Mouse (Mus musculus) right cerebral cortex, adult 18-20 months (tissue): ENCODE measurements around the gene Gnpat.
A peak's percentile ranks its signal among the peaks of the same experiment; 100 is the strongest.
"Not testable (repeated sequence)": the region's sequence is repeated elsewhere in the genome, so short reads cannot be mapped to it uniquely, and the experiment has no call there.

ENCODE experiments used
- DNase-seq: peaks from one replicate; pipeline ENCODE4 v3.0.0; 2022; ENCODE audit warnings: mixed read lengths

Gene Gnpat

DNA sequence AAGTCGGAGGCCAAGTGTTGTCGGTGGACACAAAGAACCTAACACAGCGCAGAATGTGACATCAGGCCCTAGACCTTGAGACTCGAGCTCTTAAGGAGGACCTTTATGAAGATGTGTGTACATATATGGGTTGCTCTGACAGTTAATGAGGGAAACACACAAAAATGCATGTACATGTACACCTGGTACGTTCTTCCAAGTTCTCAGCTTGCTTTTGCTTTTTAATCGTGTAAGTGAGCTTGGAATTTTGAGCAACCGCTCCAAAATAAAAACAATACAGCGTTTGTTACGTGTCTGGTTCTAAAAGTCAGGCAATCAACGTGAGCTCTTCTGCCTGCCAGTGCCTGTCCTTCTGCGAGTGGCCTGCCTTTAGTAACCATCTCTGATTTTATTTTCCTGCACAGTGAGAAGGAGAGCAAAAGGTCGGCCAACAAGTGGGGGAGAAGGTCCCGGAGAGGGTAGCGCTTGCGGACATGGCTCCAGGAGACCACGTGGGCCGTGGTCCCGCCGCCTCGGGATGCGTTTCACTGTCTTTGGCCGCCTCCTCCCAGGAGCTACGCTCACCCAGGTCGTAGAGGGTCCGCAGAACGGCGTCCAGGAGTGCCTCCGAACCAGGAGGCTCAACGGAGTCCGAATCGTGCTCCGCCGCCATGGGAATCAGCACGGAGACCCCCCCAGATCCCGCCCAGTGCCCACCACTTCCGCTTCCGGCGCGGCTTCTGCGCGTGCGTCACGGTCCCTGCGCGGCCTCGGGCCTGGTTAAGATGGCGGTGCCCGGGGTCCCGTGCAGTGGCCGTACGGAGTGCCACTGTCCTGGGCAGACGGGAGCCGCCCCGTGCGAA, at the start of gene Gnpat, which contains the start of gene 2810004N23Rik:
Gene Gnpat (plus strand): TSS at position 713 of the 842 bp plus-strand sequence.
Gene 2810004N23Rik (minus strand): TSS at position 800 of the 842 bp plus-strand sequence.
- peak; percentile 94 for DNase-seq

DNA sequence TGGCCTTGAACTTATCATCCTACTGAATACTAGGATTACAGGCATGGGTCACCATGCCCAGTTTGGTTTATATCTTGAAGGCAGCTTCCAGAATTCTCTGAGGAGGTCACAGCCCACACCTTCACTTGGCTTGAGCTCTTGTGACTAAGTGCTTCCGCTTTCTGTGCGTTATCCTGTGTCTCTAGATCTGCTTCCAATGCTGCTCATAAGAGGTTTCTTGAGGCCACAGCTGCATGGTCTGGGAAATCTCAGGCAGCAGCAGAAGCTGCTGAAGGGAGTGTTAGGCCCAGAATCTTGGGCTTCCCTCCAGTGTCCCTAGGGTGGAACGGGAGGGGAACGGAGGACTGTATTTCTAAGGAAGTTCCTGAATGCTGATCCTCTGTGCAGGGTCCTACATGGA, 49.5 kb upstream of the Gnpat start:
- DNase-seq = no peak

DNA sequence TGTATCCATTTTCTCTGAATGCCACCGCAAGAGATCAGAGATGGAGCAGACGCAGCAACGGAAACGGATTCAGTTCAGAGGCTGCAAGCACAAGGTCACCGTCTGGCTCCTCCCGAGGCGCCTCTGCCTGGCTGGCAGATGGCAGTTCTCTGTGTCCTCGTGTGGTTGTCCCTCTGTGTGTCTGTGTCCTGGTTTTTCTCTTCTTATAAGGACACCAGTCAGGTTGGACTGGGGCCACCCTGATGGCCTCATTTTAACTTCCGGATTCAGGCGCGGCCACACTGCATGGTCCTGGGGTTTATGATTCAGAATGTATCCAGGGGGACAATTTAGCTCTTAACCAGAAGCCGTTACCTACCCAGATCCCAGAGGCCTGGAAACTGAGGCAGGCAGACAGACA, 47.0 kb upstream of the Gnpat start:
- no peak for DNase-seq

DNA sequence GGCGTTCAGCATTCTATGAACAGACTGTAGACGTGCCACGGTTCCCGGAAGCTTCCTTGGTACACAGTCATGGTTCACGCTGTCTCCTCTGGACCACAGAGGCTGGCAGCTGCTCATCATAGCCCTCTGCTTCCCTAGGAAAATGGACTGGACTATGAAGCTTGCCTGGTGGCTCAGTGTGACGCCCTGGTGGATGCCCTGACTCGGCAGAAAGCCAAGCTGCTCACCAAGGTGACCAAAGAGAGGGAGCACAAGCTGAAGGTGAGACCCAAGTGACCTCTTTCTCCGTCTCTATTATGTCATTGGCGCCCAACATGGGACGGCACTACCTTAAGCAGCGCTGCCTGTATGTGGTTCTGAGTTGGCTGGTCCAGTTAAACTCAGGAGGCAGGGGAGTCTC, 46.0 kb upstream of the Gnpat start:
- no peak for DNase-seq

DNA sequence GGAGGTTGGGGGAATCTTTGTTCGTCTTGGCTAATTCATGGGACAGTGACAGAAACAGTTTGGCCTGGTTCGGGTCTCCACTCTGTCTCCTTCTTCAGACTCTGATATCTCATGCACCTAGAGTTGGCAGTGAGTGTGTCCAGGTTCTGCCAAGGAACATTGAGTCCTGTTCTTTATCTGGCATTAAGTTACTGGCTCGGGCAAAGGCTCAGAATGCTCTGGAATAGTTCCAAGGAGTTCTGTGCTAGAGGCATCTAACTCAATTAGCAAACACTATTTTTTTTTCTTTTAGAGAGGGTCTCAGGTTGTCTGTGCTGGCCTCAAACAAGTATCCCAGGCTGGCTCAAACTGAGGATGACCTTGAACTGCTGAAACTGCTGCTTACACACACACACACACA, 45.5 kb upstream of the Gnpat start:
- no peak for DNase-seq

DNA sequence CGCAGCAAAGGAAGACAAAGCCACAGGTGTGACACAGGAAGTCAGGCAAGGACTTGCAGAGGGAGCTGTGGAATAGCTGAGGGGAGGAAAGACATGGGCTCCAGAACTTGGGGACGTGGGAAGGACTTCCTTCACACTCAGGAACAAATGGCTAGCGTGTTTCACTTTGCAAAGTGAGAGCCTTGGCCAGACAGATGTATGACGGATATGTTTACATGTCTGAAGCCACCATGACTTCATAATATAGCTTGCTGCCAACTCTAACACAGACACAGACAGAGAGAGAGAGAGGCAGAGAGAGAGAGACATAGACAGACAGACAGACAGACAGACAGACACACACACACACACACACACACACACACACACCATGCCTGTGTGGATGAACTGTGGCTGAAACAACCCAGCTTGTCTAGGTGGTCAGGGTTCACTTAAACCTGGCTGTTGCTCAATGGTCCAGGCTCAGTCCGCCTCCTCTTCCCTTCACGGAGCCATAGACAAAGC, 43.2 kb upstream of the Gnpat start:
- no peak for DNase-seq

DNA sequence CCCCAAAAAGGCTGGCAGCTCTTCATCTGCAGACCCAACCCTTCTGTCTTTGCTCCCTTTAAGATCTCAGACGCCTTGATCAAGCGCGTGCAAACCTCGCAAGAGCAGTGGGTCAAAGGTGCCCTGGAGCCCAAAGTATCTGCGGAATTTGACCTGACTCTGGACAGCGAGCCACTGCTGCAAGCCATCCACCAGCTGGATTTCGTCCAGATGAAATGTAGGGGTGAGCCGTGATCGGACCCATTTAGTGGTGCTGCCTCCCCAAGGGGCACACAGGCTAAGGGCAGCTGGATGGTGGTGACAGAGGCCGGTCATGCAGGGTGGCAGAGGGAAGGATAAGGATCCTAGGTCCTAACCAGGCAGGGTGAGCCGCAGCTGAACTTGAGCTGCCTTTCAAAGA, 42.7 kb upstream of the Gnpat start:
- no peak for DNase-seq

DNA sequence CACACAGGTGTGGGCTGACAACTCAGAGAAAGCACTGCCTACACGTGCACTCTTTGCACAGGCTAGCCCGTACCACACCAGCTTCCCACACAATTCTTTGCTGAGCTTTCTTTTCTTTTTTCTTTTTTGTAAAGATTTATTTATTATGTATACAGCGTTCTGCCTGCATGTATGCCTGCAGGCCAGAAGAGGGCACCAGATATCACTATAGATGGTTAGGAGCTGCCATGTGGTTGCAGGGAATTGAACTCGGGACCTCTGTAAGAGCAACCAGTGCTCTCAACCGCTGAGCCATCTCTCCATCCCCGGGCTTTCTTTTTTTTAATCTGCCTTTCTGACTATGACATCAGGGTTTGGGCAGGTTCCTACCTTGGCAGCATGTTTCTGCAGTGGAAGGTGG, 39.3 kb upstream of the Gnpat start:
- DNase-seq = no peak

DNA sequence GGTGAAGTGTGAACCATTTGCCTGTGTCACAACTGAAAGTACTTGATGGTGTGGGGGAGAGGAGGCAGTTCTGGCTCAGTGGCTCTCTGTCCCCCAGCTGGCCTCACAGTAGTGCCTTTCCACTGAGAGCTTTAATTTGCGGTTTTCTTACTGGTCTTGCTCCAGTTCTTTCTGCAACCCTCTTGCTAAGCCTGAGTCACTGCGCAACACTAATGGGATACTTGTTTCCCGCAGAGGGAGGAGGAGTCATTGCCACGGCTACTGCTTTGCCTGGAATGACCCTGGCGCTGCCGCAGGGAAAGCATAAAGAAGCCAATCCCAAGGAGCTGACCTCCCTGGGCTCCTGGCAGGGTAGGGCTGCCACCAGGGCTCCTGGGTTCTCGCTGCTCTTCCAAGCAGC, 36.2 kb upstream of the Gnpat start:
- peak; percentile 8 for DNase-seq

DNA sequence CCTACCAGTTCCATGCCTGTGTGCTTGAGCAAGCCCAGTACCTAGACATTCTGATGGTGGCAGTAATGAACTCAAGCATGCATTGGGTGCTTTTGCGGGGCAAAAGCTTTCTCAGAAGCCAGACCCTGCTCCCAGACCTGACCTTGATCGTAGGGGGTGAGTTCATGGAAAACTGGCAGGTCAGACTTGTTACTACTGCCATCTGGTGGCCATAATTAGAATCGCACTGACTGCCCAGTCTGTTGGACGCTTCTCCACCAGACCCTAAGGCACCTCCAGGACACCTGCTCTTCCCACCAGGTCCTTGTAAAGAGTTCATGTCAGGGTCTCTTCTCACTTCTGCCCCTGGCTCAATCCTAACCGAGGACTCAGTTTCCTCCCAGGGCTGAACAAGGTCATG, 35.4 kb upstream of the Gnpat start:
- peak; percentile 21 for DNase-seq

DNA sequence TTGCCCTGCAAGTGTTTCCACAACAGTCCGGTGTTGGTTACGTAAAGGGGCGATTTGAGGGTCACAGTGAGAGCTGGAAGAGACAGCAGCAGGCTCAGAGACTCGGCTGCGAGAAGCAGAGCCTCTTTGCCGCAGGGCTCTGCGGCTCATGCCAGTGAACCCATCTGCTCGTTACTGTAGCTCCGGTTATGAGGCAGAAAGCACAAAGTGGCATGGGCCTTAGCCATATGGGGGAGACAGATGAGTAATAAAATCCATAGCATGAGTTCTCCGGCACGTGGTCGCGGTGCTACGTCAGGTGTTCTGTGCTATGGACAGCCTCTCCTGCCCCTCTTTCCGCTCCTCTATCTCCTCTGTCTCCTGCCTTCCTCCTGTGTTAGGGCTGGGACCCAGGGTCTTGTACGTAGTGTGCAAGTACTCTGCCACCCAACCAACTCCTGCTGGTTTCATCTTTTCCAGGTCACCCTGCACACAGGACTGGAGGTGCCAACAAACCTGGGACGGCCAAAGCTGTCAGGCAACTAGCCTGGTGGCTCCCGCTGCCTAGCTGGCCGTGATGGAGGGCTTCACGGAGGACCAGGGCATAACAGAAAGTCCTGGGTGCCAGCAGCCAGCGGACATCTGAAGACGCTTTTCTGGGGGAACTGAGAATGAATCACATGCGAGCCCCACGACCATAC, 34.1 kb upstream of the Gnpat start:
- peak; percentile 29 for DNase-seq

DNA sequence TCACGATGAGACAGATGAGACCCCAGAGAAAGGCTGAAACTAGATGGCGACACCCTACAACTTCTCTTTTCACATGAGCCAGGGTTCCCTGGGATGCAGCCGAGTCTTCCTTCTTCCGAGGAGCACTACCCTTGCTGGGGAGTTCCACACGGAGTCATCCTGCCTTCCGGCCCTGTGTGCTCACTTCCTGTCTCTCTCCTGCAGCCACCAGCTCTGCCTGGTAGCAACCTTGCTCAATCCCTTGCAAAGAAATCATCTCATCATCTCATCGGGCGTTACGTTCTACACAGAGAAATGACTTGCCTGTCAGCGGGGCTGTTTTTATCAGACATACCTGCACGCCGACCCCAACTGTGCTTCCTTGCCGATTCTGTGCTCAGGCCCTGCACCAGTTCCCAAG, 32.8 kb upstream of the Gnpat start:
- no peak for DNase-seq

DNA sequence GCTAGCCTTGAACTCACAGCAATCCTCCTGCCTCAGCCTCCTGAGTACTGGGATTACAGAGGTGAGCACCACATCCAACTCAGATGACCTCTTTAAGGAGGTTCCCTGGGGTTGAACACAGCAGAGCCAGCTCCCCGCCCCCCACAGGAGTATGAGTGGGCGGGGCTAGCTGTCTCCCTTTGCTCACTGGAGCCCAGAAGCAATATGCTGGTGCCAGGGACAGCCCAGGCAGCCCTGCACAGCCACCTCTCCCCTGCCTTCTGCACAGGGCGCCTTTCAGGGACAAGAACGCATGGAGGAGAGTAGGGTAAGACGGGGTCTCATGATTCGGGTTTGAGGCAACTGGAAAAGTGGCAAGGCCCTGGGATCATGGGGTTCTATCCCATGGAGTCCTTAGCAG, 31.3 kb upstream of the Gnpat start:
- DNase-seq = no peak

DNA sequence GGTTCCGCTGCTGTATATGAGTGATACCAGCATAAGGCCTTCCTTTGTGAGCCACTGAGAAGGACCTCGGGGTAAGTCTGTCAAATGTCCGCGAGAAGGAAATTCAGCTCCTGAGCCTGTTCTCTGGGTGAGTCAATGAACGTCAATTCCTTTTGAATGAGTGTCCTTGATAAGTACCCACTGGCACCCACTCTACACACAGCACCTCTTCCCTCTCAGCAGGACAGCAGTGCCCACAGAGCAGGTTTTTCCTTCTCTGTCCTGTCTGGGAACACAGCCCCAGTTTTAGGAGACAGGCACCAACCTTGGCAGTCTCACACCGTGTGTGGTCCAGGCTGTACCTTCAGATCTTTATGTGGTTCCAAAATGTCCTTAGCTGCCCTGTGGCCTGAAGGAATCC, 30.9 kb upstream of the Gnpat start:
- no peak for DNase-seq

DNA sequence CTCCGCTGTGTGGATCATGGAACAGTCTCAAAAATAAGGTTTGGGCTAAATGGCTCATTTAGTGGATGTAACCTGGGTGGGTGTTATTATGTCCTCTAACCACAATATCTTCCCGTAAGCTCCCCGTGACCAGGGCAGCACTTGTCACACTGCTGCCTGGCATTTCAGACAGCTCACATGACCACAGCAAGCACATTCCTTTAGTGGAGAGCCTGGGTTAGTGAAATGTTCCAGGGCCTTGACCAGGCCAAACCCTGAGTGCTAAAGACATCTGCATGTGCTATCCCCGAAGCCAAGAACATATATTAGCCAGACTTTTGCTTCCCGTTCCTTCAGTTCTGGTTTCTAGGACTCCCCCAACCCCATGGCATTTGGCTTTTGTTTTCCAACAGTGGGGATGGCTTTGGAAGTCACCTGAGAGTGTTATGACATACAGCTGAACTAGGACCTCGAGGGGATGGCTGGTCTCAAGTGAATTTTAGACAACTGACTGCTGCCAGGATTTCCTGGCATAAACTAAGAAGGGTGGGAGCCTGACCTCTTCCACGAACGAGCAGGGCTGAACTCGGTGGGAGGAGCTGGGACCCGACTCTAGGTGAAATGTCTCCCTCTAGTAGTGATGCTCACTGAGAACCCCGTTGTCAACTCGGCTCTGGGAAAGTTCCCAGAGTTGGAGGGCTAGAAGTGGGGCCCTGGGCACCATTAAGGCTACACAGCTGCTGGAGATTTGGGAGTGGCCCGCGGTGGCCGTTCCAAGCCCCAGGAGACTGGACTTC, 29.2 kb upstream of the Gnpat start:
- no peak for DNase-seq

DNA sequence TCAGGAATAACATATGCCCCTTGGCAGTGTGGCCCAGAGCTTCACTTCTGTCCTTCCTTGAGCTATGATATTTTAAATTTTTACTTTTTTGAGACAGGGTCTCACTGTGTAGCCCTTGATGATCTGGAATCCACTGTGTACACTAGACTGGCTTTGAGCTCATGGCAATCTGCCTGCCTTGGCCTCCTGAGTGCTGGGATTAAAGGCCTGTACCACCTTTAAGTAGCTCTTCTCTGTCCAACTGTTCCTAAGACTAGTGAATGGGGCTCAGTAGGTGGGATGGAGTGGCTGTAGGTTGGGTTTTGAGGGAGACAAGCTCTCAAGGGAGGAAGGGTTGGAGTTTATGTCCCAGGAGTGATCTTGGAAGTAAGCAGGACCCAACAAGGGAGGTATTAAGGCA, 27.0 kb upstream of the Gnpat start:
- no peak for DNase-seq

DNA sequence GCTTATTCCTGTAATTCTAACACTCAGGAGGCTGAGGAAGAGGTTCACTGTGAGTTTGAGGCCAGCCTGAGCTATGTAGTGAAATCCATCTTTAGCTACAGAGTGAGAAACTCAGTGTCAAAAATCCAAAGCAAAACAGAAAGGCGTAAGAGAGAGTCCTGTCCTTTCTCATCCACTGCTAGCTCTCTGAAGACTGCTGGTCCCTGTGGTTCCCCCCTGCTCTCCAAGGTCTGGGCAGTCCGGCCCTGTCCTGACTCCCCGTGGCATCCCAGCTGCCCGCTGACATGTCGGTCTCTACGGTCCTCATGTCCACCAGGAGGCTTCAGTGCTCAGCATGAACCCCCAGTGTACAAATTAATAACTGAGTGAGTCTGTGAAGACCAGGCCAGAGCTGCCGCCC, 26.6 kb upstream of the Gnpat start:
- DNase-seq = no peak

DNA sequence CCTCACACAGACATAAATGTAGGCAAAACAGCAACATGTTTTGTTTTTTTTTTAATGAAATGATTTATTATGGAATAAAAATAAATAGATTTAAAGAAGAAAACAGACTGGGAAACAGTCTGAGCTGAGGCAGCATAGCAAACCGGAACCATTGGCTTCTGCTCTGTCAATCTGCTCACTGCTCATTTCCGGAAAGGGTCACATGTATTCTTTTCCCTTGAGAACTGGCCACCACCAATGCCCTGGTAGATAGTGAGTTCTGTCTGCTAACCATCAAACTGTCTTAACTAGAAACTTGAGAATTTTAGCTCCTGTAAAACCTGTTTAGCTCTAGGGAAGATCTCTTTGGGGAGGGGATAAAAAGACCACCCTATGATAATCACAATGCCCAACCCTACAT, 25.9 kb upstream of the Gnpat start:
- no peak for DNase-seq

DNA sequence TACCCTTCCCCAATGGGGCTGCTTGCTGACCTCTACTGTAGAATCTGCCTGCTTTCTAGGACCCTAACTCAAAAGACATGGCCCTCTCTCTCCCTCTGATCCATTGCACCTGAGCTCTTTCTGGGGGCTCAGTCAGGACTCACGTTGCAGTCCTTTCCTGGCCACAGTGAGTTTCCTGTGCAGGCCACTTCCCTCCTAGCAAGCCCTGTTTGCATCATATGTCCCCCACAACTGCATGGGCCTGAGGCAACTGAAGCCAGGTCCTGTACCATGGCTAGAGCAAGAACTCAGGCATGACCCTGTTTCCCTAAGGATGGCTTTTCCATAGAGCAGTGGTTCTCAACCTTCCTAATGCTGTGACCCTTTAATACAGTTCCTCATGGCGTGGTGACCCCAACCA, 24.9 kb upstream of the Gnpat start:
- no peak for DNase-seq

DNA sequence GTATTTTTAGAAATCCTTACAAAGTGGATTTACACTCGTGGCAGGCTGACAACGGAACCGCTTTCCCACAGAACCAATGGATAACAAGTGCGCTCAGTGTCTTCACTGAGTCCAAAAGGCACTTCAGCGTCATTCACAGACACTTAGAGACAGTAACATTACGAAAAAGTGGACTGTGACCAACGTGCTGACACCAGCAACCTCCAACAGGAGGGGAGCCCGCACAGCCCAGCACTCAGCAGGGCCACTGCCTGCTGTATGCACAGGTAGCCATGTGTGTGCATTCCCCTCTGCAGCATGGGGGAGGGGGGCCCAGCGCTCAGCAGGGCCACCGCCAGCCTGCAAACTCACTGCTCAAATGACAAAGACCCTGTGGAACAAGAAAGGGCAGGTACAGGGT, 23.5 kb upstream of the Gnpat start:
- DNase-seq = no peak

DNA sequence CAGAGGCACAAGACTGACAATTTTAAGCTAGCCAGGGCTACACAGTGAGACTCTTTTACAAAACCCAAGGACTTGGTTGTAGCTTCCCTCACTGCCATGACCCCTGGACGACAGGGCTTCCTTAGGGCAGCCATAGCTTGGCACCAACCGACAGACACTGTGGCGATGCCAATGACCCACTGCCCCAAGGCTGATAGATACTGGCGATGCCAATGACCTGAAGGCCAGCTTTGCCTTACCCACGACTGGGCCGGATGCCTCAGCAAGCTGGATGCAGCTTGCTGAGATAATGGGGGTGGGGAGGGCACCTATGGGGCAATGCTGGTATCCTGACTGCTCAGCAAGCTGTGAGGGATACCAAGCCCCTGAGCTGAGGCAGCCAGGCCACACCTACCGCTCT, 21.9 kb upstream of the Gnpat start:
- no peak for DNase-seq

DNA sequence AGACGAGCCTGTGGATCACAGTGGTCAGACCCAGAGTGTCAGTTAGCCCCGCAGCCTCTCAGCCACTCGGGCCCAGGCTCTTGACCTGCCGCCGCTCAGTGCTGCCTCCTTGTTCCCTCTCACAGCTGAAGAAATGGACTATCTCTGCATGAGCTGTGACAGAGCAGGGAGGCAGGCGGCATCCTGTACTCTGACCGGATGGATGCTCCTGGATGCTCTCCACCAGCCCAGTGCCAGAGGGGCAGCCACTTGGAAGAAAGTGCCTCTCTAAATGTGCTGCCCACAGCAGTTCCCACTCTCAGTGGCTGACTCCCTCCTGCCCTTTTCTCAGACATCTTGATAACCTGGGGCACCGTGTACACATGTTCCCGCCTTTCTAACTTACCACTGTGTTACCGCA, 21.1 kb upstream of the Gnpat start:
- DNase-seq = no peak

DNA sequence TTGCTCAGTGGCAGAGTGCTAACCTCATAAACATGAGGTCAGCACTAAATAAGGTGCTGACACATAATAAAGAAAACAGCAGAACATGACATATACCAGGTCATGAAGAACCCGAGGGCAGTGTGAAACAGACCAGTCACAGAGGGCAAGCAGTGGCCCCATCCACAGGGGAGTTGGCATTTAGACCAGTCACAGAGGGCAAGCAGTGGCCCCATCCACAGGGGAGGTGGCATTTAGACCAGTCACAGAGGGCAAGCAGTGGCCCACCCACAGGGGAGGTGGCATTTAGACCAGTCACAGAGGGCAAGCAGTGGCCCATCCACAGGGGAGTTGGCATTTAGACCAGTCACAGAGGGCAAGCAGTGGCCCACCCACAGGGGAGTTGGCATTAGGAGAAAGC, 19.9 kb upstream of the Gnpat start:
- not testable (repeated sequence) for DNase-seq

DNA sequence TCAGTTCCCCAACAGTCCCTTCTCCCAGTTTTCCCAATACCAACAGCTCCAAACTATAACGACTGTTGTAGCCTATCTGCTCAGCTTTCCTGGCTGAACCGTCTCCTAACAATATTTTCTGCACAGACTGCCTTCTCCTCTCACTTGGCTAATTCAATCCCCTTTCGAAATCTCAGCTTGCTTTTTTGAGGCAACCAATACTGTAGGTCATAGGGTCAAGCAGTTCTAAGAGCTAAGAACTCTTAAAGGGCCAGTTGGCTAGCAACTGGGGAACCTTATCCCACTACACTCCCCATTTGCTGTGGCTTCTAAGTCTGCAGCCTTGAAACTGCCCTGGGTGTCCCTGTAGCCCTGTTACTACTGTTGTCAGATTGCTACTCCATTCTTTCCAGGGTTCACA, 17.7 kb upstream of the Gnpat start:
- no peak for DNase-seq
